Mouse (Mus musculus) 3T3-L1 (cell line): ENCODE measurements at regions not wholly inside any gene's neighbourhood (a gene's known extent, or its start where the extent isn't known, plus 50 kb on each side); places are given as distances from the start of the nearest gene placed in this dataset.

Experiments used
- DNase-seq: peaks from one replicate; pipeline ENCODE4 v3.0.0-alpha.2; 2015; ENCODE audit warnings: low read depth, low spot score

- DNase-seq: no peak
Observed at GRCm38 (mm10) chr1:121154616-121155015, 177.8 kb downstream of the Insig2 start.

- DNase-seq: no peak
Observed at GRCm38 (mm10) chr1:121168651-121169050, 163.7 kb downstream of the Insig2 start.

DNA sequence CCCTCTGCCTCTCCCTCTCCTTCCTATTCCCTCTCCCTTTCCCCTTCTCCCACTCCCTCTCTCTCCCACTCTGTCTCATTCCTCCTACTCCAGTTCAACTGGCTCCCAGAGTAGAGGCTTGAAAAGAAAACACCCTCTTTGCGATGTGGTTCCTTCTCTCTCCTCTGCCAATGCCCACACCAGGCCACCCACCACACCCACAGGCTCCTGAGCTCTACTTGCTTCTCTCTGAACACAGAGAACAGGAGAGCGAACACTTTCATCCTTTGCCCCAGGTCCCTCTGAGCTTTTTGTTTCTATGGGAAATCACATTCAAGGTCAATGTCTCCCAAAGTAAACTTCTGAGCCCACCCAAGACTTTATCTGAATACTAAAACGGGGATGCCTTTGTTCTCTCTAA is 155.8 kb downstream of the Insig2 start:
- DNase-seq: no peak

DNA sequence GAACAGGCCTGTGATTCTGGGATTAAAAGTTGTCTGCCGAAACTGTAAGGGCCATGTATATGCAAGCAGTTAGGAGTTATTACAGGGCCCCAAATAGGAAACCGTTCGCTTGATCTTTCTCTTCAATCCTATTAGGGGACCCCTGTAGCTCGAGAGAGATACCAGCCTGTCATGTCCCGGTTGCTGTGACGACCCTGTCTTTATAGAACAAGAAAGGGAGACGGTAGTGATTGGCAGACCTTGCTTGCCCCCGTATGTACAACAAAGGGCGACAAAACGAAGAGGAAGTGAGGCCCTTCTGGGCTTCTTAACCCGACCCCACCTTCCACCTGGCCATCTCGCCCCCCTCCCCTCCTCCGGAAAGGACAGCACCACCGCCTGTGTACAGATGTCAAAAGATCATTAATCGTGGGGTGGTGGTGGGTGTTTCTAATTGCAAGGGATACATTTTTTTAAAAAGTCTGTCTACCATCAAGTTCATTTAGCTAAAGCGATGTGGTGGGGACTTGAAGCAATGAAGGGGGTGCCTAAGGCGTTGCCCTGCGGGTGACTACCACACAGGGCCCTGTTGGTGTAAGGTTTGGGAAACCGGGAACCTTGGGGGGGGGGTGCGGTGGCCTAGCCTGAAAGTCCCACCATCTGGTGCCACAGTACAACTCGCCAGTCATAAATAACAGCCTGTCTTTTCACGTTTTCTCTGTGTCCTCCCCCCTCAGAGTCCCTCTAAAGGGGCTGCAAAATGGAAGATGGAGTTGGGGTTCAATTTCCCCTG is 155.1 kb downstream of the Insig2 start:
- DNase-seq: no peak

- no peak for DNase-seq
Observed at GRCm38 (mm10) chr1:121177908-121178311, 154.5 kb downstream of the Insig2 start.

DNA sequence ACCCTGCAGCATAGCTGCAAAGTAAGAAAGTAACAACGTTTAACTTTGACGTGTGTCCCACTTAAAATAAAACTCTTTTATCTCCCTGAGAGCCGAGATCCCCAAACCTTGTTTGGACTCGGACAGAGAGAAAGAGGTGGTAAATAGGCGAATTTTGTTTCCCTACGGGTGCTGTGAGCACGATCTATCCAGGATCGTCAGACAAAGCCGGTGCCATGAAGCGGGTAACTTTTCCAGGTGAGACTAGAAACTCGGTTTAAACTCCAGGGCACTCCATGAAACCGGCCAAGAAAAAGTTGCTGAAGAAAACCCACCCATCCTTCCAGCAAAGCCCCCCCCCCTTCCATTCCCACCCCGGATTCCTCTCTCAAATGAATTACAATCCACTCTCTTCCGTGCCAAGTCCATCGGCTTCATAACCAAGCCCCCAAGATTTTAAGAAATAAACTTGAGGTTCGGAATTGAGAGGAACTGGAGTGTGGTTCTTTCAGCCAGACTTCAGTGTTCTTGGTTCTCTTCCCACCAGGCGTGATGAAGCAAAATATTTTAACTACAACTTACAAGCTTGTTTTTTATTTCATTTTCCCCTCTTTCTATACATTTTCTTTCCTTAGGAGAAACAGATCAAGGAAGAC is 153.7 kb downstream of the Insig2 start:
- DNase-seq: no peak

GRCm38 (mm10) chr1:121180273-121181030 is 151.9 kb downstream of the Insig2 start:
- DNase-seq: peak; percentile 89

DNA sequence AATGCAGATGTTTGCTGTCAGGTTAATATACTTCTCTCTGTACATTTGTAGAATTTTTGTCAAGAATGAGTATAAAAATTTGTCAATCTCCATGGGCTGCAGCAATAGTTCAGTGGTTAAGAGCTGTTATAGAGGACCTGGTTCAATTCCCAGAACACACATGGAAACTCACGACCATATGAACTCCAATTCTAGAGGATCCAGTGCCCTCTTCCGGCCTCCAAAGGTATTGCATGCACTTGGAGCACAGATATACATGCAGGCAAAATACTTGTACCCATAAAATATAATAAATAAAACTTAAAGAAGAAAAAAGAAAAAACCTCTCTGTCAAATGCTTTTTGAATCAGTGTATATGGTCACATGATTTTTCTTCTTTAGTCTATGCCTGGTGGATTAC is 143.5 kb downstream of the Insig2 start:
- peak; percentile 42 for DNase-seq

DNA sequence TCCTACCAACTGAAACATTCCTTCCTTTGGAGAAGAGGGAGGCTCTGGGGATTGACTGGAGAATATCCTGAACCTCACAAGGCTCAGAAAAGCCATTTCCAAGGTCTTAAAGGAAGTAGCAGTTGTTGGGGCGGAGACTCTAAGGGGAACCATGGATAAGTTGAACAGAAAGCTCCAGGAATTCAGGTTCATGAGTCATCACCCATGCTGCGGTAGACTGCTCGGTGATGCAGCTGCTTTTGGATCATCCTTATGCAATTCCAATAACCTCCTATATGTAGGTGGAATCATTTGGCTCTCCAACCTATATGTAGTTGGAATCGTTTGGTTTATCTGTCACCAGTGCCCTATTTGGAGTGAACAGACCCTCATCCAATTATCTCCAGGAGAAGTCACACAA is 137.6 kb downstream of the Insig2 start:
- DNase-seq: peak; percentile 39

GRCm38 (mm10) chr1:121215843-121216242 is 116.5 kb downstream of the Insig2 start:
- peak; percentile 42 for DNase-seq

DNA sequence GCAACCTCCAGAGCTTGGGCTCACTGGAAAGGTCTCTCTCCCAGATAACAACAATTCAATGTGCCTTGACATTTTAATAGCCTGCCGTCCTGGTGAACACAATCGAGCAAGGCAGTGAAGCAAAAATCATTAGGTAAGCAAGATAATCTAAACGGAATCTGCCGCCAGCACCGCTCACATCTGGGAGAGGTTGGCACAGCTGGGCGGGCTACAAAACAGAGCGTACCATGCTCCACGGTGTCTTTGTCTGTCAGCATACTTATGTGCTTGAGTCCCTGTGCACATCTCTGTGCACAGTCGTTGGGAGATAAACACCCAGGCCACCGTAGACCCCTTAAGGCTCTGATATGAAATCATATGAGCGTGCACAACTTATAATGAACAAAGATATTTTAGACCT is 108.1 kb downstream of the Insig2 start:
- no peak for DNase-seq

DNA sequence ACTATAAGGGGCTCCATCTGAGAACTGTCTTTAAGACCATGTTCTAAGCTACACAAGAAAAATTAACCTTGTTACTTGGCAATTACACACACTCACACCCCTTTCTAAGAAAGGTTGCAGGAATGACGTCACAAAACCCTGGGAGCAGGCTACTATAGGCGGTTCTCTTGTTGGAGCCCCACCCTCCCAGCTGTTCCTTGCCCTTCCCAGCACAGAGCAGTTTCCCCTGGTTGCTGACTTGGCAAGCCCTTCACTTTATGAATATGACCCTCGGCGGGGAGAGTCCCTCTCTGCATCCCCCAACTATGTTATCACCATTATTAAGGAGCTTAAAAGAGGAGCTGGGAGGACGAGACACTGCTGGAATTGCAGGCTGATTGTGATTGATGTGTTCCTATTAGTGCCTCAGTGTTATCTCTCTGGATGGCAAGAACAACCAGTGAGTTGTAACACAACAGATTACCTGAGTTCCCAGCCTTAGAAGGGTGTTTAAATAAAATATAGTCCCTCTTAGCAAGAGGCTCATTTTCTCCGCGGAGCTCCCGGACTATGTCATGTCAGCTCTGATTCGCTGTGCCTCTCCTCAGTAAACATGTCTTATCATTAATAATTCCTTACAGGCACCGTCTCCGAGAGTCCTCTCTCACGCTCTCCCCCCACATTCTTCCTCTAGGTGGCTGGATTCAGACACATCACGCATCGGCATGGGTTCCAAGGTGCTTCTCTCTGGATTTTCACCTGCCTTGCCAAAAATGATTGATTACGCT is 105.7 kb downstream of the Insig2 start:
- no peak for DNase-seq

DNA sequence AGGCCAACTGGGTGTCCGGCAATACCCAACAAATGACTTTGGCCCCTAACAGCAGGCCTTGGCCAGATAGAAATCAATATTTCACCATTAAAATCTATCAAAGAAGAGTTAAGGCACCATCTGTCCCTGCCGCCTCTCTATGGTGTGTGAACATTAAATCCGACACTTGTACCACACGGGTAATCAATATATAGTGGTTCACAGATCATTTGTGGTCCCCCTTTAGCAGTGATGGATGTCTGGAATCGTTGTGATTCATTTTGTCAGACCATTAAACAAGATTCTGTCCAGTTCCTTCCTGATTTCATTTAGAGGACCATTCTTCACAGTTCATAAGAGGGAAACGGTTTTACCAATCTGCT is 105.2 kb downstream of the Insig2 start:
- DNase-seq: no peak

GRCm38 (mm10) chr1:121243576-121243975 is 88.8 kb downstream of the Insig2 start:
- DNase-seq: peak; percentile 51

DNA sequence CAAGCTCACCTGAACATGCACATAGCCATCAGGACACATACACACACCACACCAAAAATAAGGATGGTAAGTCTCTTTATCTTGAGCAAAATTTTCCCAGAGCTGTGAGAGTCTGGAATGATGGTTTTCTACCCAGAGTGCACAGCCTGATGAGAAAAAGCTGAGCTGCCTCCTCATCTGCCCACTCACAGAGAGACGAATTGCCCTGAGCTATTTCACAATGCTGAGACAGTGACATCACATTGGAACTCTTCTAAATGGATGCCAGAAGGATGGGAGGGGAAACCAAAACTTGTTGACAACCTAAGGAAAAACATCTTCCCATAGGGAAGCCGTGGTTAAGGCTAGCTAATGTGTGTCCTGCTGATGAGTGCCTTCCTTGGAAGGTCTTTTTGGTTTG is 84.8 kb downstream of the Insig2 start:
- DNase-seq: peak; percentile 89

DNA sequence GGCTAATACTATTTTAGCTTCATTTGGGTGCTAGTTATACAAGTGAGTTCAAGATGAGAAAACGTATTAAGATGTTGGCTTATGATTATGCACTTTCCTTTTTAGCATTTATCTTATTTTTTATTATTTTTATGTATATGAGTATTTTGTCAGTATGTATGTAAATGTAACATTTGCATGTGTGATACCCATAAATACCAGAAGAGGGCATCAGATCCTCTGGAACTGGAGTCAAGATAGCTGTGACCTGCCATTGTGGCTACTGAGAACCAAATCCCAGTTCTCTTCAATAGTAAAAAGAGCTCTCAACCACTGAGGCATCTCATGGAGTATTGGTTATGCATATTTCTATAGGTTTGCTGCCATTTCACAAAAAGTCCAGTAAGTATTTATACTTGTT is 83.3 kb downstream of the Insig2 start:
- DNase-seq: peak; percentile 50

GRCm38 (mm10) chr1:121250686-121251085 is 81.7 kb downstream of the Insig2 start:
- DNase-seq: peak; percentile 25

DNA sequence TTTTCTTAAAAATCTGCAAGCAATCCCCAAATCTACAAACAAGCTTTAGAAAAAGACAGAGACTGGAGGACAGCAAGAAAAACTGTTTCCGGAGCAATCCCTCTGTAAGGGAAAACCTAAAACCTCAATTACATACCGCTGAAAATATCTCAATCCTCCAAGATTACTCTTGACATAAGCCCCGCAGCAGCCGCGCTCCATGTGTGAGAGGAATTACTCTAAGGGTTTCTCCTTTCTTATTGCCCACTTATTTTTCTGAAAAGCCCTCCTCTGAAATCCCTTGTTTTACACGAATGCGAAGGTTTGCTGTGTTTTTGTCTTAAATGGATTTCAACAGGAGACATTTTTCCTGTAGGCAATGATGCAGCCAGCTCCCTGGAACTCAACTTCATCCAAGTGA is 80.3 kb downstream of the Insig2 start:
- DNase-seq: no peak

GRCm38 (mm10) chr1:121254196-121254595 is 78.2 kb downstream of the Insig2 start:
- DNase-seq: no peak
